ENCODE assay signal across 12 mouse cellular contexts in genomic region chr8:87645371-87645770, GRCm38 (mm10).
A peak's percentile ranks its signal among the peaks of the same experiment; 100 is the strongest.
DNase-seq lines count a peak whose midpoint lies in the region; ATAC-seq lines count a peak whose summit lies in the region.
"Had no signal": no experiment of that assay in that cellular context is flagged by ENCODE, and none has a peak within 500 bp of the region (broad histone marks: within the 10 kb centered on the region; RNA-seq: fewer than 3 reads in every experiment).

No protein-coding gene starts in this region.

- H3K9me3 ChIP-seq in hindbrain, embryonic 16.5 days (ENCODE audit: control insufficient read depth, low read length), result no peaks in the 10 kb centered on the region
- H3K9me3 ChIP-seq in heart, embryonic 11.5 days (replicated peaks; ENCODE audit: control insufficient read depth, low read length), result no peaks in the 10 kb centered on the region
- H3K9me3 ChIP-seq: heart, embryonic 15.5 days; neural tube, embryonic 12.5 days had no signal

- 0 out of 2 replicates have a peak overlapping the region, but pooled peaks have one; percentile 16 for H3K4me2 ChIP-seq in hindbrain, embryonic 16.5 days (ENCODE audit: low read length)
- H3K4me2 ChIP-seq in heart, embryonic 11.5 days, result no peak overlapping the region
- H3K4me2 ChIP-seq: heart, embryonic 15.5 days; neural tube, embryonic 12.5 days had no signal

- peak overlapping the region; percentile 55; the same call in 1 of the 2 replicates for H3K27ac ChIP-seq in hindbrain, embryonic 16.5 days (ENCODE audit: low read depth, low read length)
- H3K27ac ChIP-seq in heart, embryonic 11.5 days (ENCODE audit: low read depth, low read length), result no peak overlapping the region
- H3K27ac ChIP-seq: heart, embryonic 15.5 days; neural tube, embryonic 12.5 days had no signal

- no peaks in the 10 kb centered on the region for H3K27me3 ChIP-seq in hindbrain, embryonic 16.5 days (replicated peaks; ENCODE audit: control insufficient read depth, insufficient read depth, low read length)
- H3K27me3 ChIP-seq in heart, embryonic 11.5 days (ENCODE audit: control insufficient read depth, insufficient read depth, low read length), result peaks cover 3% of the 10 kb centered on the region; the same call in 1 of the 2 replicates
- H3K27me3 ChIP-seq: heart, embryonic 15.5 days; neural tube, embryonic 12.5 days had no signal

- 10% methylated on average over 6 of the region's 6 CpGs for WGBS in hindbrain, embryonic 16.5 days
- 39% methylated on average over 6 of the region's 6 CpGs for WGBS in heart, embryonic 11.5 days (ENCODE audit: insufficient replicate concordance)

- no peak overlapping the region for H3K9ac ChIP-seq in hindbrain, embryonic 16.5 days (ENCODE audit: low read depth, low read length)
- H3K9ac ChIP-seq in heart, embryonic 11.5 days (ENCODE audit: low read depth, low read length), result no peak overlapping the region
- H3K9ac ChIP-seq: heart, embryonic 15.5 days; neural tube, embryonic 12.5 days had no signal

- H3K4me3 ChIP-seq in hindbrain, embryonic 16.5 days (ENCODE audit: low read length), result no peak overlapping the region
- H3K4me3 ChIP-seq in heart, embryonic 11.5 days (ENCODE audit: low read depth, low read length), result no peak overlapping the region
- H3K4me3 ChIP-seq: heart, embryonic 15.5 days; neural tube, embryonic 12.5 days had no signal

- ATAC-seq in hindbrain, embryonic 16.5 days, result peak; percentile 89
- no peak for ATAC-seq in heart, embryonic 11.5 days (replicated peaks; ENCODE audit: insufficient number of reproducible peaks, low FRiP score, low TSS enrichment)

- DNase-seq in adrenal gland, postnatal 25 days, result peak; percentile 21
- DNase-seq in adrenal gland, adult (ENCODE audit: inconsistent age in 2 of 2, low spot score in 1 of 2), result no peak
- peak; percentile 58 for DNase-seq in right cerebral cortex, postnatal 4 days
- DNase-seq in right cerebral cortex, adult 18-20 months, result no peak
- no peak for DNase-seq in embryo, embryonic 9.5 days (ENCODE audit: extremely low spot score)
- DNase-seq in kidney, postnatal 14 days, result no peak
- DNase-seq: spleen, adult 18-20 months; thymus, postnatal 14 days had no signal

- H3K36me3 ChIP-seq in hindbrain, embryonic 16.5 days (ENCODE audit: control insufficient read depth, insufficient read depth, low read length), result no peaks in the 10 kb centered on the region
- H3K36me3 ChIP-seq in heart, embryonic 11.5 days (ENCODE audit: control insufficient read depth, insufficient read depth, low read length), result no peaks in the 10 kb centered on the region
- H3K36me3 ChIP-seq: heart, embryonic 15.5 days; neural tube, embryonic 12.5 days had no signal

- 0 out of 2 replicates have a peak, but pooled peaks cover 4% of the 10 kb centered on the region for H3K4me1 ChIP-seq in hindbrain, embryonic 16.5 days (ENCODE audit: control insufficient read depth, insufficient read depth, low read depth, low read length)
- no peaks in the 10 kb centered on the region for H3K4me1 ChIP-seq in heart, embryonic 11.5 days (ENCODE audit: control insufficient read depth, insufficient read depth, low read length)
- H3K4me1 ChIP-seq: heart, embryonic 15.5 days had no signal

Comparison
In these comparisons a context has a peak if more than half of its experiments do, and no peak if none do; other contexts are left out.
1. DNase-seq: peak in adrenal gland, postnatal 25 days (single experiment) and right cerebral cortex, postnatal 4 days (single experiment); none in adrenal gland, adult (0 of 2), right cerebral cortex, adult 18-20 months (single experiment), embryo, embryonic 9.5 days (single experiment) and kidney, postnatal 14 days (single experiment).